Mouse (Mus musculus): ENCODE measurements at regions not wholly inside any gene's neighbourhood (a gene's known extent, or its start where the extent isn't known, plus 50 kb on each side); places are given as distances from the start of the nearest gene placed in this dataset.
A peak's percentile ranks its signal among the peaks of the same experiment; 100 is the strongest.

DNA sequence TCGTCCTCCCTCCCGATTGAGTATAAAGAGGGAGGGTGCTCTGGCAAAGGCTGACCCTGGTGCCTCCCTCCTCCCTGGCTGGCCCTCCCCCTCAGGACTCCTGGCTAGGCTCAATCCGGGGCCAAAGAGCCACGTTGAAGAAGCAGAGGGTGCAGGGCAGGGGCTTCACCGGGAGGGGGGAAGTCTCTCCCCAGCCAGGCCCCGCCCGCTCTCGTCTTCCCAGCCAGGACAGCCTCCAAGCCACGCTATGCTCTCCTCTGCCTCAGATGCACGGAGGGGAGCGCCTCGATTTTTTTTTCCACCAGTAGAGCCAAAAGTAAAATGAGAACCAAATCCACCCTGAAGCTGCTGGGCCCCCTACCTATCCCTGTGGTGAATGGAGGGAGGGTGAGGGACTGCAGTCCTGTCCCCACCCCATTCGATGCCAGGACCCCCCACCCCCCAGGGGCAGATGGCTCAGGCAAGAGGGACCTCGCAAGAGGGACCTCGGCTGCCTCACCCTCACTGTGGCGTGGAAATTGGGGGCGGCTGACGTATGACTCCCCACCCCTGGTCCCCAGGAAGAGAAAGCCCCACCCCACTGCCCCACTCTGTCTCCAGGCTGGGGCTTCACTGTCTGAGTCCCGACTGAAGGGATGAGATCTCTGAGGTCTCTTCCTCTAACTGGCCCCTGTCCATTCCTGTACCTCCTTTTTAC lies 53.2 kb upstream of the Col1a1 start:
- no peak for DNase-seq (ENCODE audit: low spot score)

GRCm38 (mm10) chr11:94881982-94882686 lies 53.9 kb upstream of the Col1a1 start:
- DNase-seq (ENCODE audit: low spot score), result no peak

- no peak for DNase-seq (ENCODE audit: low spot score)
Measured at GRCm38 (mm10) chr11:94880896-94881840, 54.9 kb upstream of the Col1a1 start.

- no peak for DNase-seq (ENCODE audit: low spot score)
Measured at GRCm38 (mm10) chr11:94876707-94877106, 59.3 kb upstream of the Col1a1 start.

DNA sequence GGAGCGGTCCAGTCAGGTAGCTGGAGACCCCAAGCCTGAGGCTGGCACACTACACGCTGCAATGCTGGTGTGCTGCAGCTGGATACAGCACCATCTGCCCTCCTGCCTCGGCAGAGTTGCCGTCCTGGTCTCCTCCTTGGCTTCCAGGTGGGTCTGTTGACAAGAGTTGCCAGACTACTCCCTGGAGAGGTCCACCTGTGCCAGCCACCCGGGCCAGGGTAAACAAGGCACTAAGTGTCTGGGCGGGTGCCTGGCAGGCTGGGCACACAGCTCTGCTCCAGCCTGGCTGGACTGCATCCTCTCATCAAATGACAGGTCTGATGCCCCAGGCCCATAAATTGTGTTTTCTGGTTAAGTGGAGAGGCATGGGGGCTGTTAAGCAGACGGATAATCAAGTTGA lies 61.0 kb upstream of the Col1a1 start:
- DNase-seq (ENCODE audit: low spot score), result no peak

DNA sequence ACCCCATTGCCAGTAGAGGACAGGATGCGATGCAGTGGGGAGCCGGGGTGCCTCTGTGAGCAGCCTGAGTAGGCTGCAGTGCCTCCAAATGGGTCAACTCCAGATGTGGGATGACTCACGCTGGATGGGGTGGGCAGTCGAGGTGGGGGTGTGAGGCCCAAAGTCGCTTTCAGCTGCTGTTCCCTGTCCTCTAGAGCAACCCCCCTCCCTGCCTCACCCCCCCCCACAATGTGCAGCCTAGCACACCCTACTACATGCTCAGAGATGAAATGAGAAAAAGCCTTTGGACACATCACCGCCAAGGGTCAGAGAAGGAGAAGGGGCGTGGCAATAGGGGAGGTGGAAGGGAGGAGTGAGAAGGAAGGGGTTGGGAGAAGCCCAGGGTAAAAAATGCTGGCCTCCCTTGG lies 61.9 kb upstream of the Col1a1 start:
- no peak for DNase-seq (ENCODE audit: low spot score)

DNA sequence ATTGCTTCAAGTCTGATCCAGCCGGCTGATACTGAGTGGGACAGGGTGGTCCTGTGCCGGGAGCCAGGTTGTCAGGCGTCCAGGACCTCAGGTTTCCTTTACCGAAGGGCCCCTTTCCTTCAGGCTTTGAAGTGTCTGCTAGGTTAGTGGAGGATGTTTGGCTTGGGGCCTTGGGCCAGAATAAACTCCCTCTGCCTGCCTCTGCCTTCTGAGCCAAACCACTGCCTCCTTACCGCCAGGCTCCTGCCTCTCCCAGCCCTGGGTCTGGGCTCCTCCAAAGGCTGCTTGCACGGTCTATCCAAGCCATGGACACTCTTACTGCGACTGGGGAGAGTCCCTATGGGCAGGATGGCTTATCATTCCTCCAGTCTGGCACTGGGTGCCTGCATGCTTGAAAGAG lies 62.3 kb upstream of the Col1a1 start:
- DNase-seq (ENCODE audit: low spot score), result no peak

DNA sequence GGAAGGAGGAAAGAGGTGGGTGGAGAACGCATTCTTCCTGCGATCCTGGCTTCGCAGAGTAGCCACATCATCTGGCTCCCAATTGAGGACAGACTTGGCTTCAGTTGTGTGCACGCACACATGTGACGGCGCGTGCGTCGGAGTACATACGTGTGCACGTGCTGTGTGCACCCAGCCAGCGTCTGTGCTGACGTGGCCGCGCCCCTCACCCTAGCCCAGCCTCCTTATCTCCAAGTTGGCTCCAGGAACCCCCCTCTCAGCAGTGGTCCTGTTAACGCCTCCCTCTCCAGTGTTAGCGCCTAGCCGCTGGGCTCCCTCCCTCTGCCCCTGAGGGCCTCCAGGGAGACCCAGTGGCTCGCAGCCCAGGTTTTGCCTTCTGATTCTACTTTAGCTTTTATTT lies 63.1 kb upstream of the Col1a1 start:
- peak; percentile 20 for DNase-seq (ENCODE audit: low spot score)

DNA sequence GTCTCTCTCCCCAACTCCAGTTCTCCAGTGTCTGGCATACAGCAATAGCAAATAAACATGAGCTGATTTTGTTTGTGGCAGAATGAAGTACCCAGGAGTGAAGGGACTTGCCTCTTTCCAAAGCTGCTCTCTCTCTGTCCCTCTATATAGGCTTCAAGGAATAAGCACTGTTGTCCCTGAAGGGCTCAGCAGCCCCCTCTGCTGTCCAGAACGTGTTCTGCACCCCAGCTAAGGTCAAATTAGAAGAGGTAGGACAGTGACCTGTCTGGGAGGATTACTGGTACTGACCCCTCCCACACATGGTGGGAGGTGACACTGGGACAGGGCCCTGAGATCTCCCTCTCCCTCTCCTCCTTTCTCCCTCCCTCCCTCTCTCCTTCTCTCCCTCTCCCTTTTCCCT lies 65.7 kb upstream of the Col1a1 start:
- DNase-seq (ENCODE audit: low spot score), result peak; percentile 68

DNA sequence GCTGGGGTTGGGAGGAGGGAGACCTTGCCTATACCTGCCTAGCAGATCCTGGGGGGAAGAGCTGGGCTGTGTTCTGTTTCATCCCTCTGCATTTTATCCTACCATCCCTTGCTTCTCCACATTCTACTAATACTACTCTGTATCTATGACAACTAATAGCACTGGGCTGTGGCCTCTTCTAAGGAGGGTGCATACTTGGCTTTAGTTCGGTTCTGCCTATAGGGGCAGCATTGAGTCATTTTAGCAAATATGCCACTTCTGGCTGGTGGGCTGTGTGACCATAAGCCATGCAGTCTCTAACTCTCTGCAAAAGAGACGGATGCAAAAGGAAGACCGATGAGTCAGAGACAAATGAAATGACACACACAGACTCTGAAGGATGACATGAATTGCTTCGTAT lies 66.2 kb upstream of the Col1a1 start:
- peak; percentile 16 for DNase-seq (ENCODE audit: low spot score)

- DNase-seq (ENCODE audit: low spot score), result peak; percentile 77
Measured at GRCm38 (mm10) chr11:94866176-94866967, 69.7 kb upstream of the Col1a1 start.

GRCm38 (mm10) chr11:94850129-94850528 lies 67.6 kb upstream of the Tmem92 start:
- no peak for DNase-seq (ENCODE audit: low spot score)

DNA sequence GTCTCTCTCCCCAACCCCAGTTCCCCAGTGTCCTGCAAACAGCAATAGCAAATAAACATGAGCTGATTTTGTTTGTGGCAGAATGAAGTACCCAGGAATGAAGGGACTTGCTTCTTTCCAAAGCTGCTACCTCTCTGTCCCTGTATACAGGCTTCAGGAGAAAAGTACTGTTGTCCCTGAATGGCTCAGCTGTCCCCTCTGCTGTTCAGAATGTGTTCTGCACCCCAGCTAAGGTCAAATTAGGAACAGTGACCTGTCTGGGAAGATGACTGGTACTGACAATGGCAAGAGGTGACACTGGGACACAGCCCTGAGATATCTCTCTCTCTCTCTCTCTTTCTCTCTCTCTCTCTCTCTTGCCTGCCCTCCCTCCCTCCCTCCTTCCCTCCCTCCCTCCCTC lies 56.6 kb upstream of the Tmem92 start:
- DNase-seq (ENCODE audit: low spot score), result no peak

DNA sequence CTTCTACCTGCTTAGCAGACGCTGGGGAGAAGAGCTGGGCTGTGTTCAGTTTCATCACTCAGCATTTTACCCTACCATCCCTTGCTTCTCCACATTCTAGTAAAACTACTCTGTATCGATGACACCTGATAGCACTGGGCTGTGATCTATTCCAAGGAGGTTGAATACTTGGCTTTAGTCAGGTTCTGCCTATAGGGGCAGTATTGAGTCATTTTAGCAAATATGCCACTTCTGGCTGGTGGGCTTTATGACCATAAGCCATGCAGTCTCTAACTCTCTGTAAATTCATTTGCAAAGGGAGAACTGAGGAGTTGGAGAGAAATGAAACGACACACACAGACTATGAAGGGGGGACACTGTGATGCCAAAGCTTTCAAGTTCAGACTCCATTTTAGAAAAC lies 55.6 kb upstream of the Tmem92 start:
- DNase-seq (ENCODE audit: low spot score), result no peak

- DNase-seq (ENCODE audit: low spot score), result no peak
Measured at GRCm38 (mm10) chr11:94836347-94836746, 53.8 kb upstream of the Tmem92 start.

GRCm38 (mm10) chr11:94832246-94832985 lies 49.9 kb upstream of the Tmem92 start:
- peak; percentile 51 for DNase-seq (ENCODE audit: low spot score)

Data from layer of hippocampus, adult 11-12 months (tissue).